Mouse (Mus musculus) liver, embryonic 14.5 days (tissue): ENCODE data around the gene Slc16a5.

Experiments used
- CTCF ChIP-seq: IDR thresholded peaks from 2 replicates; pipeline ENCODE4 v1.5.1; 2016; ENCODE audit warnings: antibody characterized with exemption, low read depth, control low read depth
- EP300 ChIP-seq: IDR thresholded peaks from 2 replicates; pipeline ENCODE4 v1.6.1; 2016; ENCODE audit warnings: antibody characterized with exemption, low read depth

DNA sequence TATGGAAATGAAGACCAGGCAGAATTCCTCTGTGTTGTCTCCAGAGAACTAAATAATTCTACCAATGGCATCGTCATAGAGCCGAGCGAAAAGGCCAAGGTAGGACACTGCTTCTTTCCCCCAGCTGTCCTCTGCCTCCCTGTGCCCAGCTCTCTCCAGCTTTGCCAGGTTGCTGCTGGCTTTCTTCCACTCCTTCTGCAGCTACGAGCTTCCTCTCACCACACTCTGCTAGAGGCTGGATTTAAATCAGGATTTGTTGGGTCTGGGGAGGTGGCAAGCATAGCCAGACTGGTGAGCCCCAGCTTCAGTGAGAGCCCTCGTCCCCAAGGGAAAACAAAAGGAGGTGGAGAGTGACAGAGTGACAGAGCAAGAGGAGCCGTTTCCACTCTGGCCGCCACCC lies 33.0 kb upstream of the Slc16a5 start:
- TF ChIP-seq CTCF (no peak), EP300 (no peak)
